Mouse (Mus musculus) monocyte, adult 2 months (primary cell): Measurements from ENCODE around the gene Abcb4.
A peak's percentile ranks its signal among the peaks of the same experiment; 100 is the strongest.
"Not testable (repeated sequence)": the region's sequence is repeated elsewhere in the genome, so short reads cannot be mapped to it uniquely, and the experiment has no call there.

Experiments used
- DNase-seq, 2 experiments: peaks; one replicate each; pipeline ENCODE4 v3.0.0; 2022; ENCODE audit warnings: low spot score in 2 of 2, low read depth in 1 of 2

Gene Abcb4

DNA sequence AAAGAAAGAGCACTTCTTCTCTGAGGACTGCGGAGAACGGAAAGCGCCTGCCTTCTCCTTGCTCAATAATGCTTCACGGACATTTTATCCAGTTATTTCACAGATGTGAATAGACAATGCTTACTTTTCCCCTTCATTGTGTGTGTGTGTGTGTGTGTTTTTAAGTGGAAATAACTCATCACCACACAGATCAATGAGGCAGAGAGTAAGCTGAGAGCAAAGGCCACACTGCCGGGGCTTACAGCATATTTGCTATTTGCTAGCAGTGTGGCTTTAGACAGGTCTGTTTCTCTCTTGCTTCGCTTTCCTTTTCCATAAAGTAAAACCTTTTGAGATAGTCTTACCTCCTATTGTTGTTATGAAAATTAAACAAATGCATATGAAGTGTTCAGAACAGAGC lies 11.0 kb downstream of the Abcb4 start:
- no peak for DNase-seq

DNA sequence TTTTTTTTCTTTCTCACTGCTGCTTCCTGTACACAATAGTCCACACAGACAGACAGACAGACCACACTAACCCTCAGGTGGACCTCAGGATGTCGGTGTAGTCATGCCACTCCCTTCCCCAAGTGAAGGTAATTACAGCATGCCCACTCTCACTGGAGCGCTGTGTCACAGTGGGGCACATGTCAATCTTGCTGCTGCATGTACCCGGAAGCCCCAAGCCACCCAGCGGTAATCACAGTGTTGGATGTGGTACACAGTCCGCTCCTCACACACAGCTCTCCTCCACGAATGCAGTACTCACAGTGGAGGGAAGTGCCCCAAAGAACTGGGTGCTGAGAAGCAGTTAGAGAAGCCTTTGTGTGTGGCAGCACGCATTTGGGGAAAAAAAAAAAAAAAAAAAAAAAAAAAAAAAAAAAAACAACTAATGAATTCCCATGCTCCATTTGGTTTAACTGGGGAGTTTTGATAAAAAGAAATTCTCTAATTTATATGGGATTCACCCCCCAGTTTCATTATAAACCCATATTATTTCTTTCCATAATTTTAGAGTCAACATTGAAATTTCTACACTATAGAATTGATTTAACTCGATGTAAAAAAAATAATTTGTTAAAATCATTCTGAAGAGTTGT lies 18.2 kb downstream of the Abcb4 start:
- DNase-seq: no peak

DNA sequence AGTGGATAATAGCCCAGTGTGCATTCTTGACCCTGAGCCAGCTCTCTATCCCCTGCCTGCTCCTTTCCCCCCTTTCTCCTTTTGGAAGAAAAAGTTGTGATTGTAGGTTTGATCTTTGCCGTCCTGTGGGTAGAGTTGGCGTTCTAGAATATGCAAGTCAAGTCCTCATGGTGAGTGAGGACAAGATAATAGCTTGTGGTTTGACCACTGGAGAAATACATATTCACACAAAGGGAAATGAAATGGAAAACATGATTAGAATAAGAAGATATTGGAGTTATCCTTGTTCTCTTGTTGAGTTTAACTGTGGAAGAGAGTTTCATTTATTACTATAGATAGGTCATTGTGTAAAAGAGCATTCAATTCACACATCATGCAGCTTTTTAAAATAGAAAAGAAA lies 22.9 kb downstream of the Abcb4 start:
- no peak for DNase-seq

DNA sequence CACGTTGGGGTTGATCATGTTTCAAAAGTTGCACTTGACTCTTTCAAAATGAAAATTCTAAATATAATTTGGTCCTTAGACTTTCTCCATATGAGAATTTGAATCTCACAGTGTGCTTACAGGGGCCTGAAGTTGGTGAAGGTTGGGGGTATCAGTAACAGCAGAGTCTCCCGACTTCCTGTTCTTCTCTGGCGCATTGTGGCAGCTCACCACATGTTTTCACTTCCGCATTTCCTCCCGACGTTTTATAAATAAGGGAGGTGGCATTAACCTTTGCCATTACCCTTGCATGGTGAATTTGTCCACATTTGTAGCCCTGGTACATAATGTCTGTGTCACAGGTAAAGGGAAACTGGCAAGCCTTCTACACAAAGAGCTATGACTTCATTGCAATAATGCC lies 23.6 kb downstream of the Abcb4 start:
- no peak for DNase-seq

DNA sequence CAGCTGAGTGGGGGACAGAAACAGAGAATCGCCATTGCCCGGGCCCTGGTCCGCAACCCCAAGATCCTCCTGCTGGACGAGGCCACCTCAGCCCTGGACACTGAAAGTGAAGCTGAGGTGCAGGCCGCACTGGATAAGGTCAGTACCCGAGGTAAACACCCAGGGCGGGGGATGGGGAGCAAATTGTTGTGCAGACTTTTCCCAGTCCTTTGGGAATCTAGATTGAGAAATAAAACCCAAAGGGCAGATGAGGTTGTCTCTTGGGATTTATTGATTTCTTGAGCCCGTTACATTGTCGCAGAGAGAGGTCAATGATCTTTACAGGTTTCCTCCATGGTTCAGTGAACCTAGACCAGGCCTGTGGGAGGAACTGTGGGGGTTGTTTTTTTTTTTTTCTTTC lies 34.9 kb downstream of the Abcb4 start:
- no peak for DNase-seq

DNA sequence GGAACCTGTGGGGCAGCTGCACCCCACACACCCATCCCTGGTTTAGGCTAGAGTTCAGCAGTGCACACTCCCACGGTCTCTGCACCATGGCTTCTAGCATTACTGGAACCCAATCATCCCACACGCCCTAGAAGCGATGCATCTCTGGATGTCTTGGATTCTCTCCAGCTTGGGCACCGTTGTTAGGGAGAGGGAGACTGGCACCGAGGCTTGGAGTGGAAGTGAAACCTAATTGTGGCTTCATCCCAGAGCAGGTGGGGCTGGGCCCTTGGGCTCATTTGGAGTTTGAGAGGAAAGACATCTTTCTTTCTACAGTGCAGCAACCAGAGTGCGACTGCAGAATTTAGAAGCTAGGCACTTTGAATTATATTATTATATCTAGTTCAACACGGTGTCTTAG lies 44.4 kb downstream of the Abcb4 start:
- no peak for DNase-seq

DNA sequence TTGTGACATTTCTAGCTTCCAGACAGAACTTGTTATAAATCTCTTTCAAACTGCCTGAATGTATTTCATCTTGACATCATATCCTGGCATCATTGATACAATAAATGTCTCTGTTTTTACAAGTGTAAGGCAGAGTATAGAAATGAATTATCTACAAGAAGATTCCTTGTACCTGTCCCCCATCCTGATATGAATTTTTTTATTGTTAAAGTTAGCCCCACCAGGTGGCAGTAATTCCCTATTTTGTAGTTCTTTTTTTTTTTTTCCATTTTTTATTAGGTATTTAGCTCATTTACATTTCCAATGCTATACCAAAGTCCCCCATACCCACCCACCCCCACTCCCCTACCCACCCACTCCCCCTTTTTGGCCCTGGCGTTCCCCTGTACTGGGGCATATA lies 47.7 kb downstream of the Abcb4 start:
- DNase-seq: not testable (repeated sequence)

DNA sequence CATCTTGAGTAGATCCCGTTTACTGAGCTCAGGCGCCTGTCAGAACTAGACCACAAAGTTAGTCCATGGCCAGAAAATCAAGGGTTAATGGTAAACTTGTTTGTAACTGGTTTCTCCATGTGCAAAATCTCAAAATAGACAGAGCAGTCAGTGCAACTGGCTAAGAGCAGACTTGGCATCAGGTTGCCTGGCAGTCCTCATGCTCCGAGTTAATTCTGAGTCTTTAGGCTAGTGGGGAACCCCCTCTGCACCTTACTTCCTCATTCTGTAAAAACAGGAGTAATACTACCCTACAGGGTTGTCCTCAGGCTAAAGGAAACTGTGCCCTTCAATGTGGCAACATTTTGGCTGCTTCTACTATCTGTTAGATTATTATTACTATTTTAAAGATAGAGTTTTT lies 50.3 kb downstream of the Abcb4 start:
- DNase-seq: peak in 1 of 2 experiments; percentile 36

DNA sequence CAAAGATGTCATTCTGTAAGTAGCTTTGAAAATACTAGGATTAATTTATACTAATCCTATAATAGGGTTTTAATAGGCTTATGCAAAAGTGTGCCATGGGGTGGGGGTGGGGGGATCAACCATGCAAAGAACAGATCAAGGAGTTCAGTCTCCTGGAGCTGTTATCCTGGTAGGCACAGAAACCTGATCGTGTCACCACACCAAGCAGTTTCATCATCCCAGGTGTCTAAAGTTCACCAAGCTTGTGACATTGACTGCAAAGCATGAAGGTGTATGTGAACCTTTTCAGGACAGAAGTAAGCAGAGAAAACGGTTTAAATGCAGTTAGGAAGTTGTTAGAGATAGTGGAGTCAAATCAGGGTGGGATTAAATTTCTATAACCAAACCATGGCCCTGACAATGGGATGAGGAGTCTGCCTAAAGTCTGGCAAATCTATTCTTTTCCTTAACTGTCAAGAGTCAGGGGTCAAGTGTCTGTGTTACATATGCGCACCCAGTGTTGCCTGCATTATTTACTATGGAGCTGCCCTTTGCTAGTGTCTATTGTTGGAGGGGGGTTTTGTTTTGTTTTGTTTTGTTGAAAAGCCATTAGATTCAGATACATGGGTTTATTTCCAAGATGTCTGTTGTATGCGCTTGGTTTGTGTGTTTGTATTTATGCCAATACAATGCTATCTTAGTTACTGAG lies 54.0 kb downstream of the Abcb4 start:
- no peak for DNase-seq

DNA sequence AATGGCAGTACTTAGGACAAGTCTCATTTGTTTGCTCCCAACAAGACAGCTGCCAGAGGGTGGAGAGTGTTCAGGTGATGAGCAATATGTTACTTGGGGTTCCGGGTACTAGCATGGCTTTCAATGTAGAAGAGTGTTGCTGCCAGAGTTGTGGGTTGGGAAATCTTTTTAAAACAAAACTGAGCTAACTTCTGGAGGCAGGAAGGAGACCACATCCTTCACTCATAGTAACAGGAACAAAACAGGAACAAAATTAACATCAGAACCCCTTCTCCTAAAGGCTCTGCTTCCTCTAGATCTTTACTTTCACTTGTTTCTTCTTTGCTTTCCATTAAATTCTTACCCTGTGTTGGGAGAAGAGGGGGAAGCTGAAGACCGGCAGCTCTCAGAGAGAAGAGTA lies 60.1 kb downstream of the Abcb4 start:
- no peak for DNase-seq

DNA sequence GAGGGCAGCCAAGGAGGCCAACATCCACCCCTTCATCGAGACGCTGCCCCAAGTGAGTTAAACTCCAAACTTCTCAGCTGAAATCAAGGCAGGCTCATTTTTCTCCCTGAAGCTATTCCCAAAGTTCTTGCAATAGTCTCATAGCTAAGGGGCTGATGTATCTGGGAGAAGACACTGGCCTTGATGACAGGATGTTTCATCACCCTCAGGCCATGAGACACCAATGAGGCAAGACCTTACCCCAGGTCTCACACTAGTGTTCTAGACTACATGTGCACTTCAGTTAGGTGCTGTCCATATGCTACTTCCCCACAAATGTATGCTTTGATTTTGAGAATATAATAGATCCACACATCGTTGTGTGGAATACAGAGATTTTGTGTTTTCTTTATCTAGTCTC lies 62.0 kb downstream of the Abcb4 start:
- DNase-seq: no peak

DNA sequence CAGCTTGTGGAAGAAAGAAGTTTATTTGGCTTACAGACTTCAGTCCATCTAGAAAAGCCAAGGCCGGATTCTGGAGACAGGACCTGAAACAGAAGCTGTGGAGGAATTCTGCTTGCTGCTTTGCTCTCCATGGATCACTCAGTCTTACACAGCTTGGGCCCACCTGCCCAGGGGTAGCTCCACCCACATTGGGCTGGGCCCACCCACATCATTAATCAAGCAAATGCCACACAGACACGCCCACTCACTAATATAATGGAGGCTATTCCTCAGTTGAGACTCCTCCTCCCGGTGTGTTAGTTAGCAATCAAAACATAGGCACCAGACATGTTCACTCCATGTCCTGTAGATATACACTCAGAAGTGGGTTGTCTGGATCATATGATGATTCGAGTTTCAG lies 67.0 kb downstream of the Abcb4 start:
- no peak for DNase-seq

DNA sequence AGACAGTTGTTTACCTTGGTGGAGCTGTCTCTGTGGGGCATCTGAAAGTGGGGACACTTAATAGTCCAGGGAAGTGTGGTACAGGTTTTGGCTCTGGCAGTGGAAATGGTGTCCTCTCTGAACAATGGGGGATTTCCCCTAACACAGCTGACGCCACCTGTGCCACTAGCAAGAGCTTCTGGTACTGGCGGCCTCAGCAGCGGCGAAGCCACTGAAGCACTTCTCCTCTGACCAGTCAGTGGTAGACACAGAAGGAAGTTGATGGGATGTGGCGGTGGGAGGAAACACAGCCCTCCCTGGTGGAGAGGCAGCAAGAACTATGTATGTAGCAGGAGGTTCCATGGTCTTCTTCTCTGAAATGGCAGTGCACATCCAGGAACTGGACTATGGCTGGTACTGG lies 71.0 kb downstream of the Abcb4 start:
- DNase-seq: no peak

DNA sequence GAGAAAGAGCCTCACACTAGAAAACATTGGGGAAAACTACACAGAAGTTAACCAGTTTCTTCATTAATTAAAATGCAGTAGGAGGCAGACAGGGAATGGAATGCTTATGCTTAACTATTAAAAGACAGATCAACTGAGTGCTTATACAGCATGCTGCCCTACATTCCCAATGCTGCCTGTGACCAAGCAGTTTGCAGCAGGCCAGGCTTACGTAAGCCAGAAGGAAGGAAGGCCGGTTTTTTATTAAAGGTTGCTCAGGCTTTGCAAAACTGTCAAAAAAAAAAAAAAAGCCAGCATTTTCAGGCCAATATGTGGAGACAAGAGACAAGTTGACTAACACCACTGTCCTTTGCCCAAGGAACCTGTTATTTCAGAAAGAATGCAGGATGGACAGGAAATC lies 77.2 kb downstream of the Abcb4 start:
- no peak for DNase-seq

DNA sequence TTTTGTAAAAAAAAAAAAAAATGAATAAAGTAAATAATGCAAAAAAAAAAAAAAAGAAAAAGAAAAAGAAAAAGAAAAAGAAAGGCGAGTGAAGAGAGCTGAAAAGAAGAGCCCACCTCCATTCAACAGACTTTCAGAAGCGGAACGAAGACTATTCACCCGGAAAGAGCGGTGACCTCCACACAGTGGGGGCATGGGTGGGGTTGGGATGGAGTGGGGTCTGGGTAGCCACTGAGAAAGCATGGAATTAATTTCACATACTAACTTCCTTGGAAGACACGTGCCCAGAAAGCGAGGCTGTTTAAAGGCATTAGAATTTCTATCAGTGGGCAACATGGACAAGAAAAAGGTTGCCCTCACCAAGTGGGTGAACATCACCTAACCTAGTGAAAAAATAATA lies 78.8 kb downstream of the Abcb4 start:
- no peak for DNase-seq

DNA sequence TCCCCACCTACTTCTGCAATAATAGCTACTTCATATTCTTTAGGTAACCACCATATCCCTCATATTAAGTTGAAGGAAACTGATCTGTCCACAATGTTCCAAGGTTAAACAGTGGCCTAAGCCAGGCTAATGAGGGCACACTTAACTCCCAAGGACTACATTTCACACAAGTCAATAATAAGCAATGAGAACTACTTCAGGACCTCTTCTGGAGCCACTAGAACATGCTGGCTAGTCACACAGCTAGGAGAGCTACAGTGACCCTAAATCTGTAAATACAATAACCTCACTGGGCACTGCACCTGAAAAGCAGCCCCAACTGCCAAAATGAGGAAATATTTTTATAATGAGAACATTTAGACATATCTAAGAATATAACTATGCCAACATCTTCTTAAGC lies 81.2 kb downstream of the Abcb4 start:
- no peak for DNase-seq

DNA sequence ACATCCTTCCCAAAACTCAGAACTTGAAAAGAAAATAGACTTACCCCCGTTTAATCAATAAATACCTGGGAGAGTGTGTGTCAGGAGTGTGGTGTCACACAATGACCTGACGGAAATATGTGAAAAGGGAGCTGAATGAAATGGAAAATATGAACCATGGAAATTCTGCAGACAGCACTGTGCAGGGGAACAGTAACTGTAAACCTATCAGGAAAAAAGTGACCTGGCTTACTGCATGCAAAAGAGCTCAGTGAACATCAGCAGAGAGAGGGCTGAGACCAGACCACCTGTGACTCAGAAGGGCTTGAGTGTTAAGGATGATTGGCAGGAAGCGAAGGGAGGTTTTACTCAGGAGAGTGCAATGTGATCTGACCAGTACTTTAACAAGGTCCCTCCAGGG lies 92.0 kb downstream of the Abcb4 start:
- DNase-seq: no peak

DNA sequence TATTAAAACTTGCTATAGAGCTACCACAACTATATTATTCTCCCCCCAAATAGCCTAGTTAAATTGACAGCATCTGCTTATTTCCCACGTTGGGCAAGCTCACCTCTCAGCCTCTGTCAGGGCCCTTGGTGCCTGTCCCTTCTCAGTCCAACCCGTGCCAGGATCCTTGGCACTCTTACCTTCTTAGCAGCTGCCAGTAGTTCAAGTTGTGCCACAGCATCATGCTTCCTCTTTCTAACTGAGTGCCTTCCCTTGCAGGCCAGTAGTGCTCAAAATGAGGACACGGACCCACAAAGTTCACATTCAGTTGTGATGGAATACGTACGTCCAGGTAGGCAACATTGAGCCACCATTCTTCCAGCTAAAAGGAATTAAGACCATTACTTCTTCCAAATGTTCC lies 94.4 kb downstream of the Abcb4 start:
- DNase-seq: no peak

DNA sequence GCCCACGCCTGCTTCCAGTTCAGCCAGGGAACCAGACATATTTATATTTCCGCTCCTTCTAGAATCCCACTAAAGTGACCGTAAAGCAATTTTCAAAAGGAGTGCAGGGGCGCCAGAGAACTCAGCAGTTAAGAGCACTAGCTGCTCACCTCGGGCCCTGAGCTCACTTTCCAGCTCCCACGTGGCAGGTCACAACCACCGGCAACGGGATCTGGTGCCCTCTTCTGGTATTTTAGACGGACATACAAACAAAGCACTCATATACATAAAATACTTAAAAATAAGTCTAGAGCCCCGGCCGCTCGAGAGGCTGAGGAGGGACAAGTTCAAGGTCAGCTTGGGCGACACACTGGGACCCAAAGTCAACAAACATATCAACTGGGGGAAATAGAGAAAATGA lies 97.0 kb downstream of the Abcb4 start:
- no peak for DNase-seq

DNA sequence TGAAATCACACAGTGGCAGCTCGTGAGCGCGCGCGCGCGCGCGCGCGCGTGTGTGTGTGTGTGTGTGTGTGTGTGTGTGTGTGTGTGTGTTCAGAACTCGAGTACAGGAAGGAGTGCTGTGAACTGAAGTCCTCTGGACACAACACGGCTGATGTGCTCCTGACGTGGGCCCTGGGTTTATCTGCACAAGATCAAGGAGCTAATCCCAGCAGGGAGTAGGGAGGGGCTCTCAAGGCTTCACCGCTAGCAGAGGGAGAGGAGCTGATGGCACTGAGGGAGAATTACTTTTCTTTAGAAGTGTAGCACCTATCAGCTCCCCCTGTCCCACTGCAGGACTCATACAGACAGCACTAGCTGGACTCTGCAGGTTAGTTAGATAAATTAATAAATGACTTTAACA lies 98.1 kb downstream of the Abcb4 start:
- no peak for DNase-seq

DNA sequence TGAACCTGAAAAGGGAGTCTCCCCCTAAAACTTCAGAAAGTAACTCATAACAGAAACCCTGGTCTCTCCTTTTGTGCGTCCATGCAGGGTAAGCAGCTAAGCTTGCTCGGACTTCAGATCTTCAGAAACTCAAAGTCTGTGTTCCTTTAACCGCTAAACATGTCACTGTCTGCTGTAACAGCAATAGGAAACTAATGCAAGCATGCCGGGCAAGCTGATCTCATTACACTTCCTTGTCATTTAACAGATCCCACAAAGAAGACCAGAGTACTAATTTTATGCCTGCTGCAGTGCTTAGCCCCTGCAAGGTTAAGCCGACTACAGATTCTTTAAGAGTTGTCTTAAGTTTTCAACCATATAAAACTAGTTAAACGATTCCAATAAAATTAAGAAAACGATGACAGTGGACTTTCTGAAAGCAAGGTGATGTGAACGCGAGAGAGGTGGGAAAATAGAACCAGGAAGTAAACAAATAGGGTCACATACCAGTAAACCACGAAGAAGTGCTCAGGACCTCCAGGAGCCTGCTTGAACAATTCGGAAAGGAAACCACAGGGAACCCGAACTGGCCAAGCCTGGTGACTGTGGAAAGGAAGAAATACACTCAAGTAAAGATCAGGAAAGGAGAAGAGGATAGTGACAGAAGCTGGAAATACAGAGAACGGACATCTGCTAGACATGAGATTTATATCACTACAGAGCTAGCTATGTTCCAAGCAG lies 102.6 kb downstream of the Abcb4 start:
- DNase-seq: no peak

DNA sequence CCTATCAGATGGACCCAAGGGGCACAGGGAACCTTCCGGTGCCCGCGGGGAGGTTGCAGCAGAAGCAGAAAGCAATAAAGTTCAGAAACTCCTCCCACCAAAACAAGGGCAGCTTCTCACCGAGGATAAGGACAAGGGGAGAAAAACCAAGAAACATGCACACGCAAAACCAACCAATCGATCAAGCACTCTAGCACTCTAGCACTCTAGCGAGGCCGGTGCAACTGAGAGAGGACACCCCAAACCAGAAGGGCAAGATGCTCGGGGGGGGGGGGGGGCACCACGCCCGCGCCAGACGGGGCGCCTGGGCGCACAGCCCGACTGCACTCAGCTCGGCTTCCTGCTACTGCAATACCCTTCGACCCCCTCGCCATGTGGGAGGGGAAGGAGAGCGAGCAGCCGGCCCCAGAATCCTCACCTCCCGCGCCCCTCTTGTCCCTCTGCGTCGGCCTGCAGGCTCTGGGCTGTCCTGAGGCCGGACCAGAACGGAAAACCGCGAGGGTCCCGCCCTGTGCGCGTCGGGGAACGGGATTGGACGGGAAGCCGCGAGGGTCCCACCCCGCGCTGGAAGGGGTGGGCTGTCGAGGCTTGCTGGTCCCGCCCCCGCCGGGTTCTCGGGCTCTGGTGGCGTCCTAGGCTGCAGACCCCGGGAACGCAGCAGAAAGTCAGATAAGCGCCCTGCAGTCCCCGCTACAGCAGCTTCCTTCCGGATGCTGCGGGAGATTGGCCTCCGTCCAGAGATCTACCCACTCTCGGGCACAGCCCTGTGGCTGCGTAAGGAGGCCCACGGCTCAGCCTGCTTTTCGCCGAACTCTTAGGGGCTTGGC lies 103.4 kb downstream of the Abcb4 start, which contains the start of gene Crot:
Gene Crot (minus strand): TSS at position 639 of the 827 bp plus-strand sequence.
- peak; percentile 38 to 47 for DNase-seq
